Mouse (Mus musculus) heart, embryonic 13.5 days (tissue): ENCODE data around the gene Etnk2. TPM values are rescaled to one million over a fixed set of nuclear protein-coding genes. Genes with fewer than 3 reads are reported as not detected.

Experiments used
- polyA plus RNA-seq: library from polyadenylated mRNA; unstranded; fragments of >200 nt; fragmentation: Nextera tagmentation; extraction: Ambion mirVana; gene quantifications from 2 replicates; pipeline ENCODE4 v1.2.1, GENCODE M21; 2015

Gene Etnk2
- polyA plus RNA-seq, 1 experiment from 2014 or later: 1.5 TPM

Other genes with a start within 250 kb of the Etnk2 start
- 24.2 and 24.8 TPM in 2 replicates for gene Ppp1r15b, start 232.4 kb upstream of the Etnk2 start, polyA plus RNA-seq
- gene Plekha6, start 199.4 kb upstream of the Etnk2 start, polyA plus RNA-seq: 10.6 and 10.7 TPM in 2 replicates
- 0.13 and 0.18 TPM in 2 replicates for gene Golt1a, start 53.8 kb upstream of the Etnk2 start, polyA plus RNA-seq
- gene Kiss1, start 41.7 kb upstream of the Etnk2 start, polyA plus RNA-seq: 0.60 TPM in 1 of 2 replicates, not detected in the other
- gene Ren1, start 13.1 kb upstream of the Etnk2 start, polyA plus RNA-seq: 0.39 TPM in 1 of 2 replicates, not detected in the other
- gene Sox13, start 60.8 kb downstream of the Etnk2 start, polyA plus RNA-seq: 4.3 and 4.9 TPM in 2 replicates
- gene Snrpe, start 246.7 kb downstream of the Etnk2 start, polyA plus RNA-seq: 454 and 519 TPM in 2 replicates